Comparison of ENCODE assay signal across 8 mouse cellular contexts in the genomic region with DNA sequence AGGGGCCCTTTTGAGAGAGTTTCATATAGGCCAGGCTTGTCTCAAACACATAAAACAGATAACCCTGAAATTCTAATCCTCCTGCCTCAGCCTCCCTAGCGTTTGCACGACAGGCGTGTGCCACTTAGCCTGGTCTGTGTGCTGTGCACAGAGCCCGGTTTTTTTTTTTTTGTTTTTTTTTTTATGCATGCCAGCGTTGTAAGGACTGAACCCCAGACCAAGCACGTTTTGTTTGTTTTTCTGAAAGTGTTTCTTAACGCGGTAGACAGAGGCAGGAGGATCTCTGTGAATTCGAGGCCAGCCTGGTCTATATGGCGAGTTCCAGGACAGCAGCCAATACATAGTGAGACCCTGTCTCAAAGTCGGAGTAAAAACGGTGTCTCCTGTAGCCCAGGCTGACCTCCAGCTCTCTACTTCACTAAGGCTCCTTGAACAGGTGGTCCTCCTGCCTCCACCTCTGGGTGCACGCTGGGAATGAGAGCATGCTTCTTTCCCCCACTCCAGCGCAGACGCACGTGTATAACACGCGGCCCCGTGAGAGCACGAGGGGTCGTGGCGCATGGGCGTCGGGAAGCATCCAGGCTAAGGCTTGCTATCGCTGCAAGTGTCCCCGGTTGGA. TPM values are rescaled to one million over a fixed set of nuclear protein-coding genes. Genes with fewer than 3 reads are reported as not detected.
DNase-seq lines count a peak whose midpoint lies in the region; ATAC-seq and TF ChIP-seq lines count a peak whose summit lies in the region.

A gene (minus strand): TSS at position 124 of the 619 bp plus-strand sequence.

- peak within 1 kb of the TSS; percentile 90 for H3K4me3 ChIP-seq in layer of hippocampus, adult 2 months
- peak within 1 kb of the TSS; percentile 78 for H3K4me3 ChIP-seq in intestine, embryonic 14.5 days (ENCODE audit: low read depth, low read length)

- H3K36me3 ChIP-seq in intestine, embryonic 14.5 days (ENCODE audit: control insufficient read depth, insufficient read depth, low read length), result no peaks in the 10 kb centered on the region

- 6% methylated on average over 26 of the region's 26 CpGs for WGBS in intestine, embryonic 14.5 days

- H3K9me3 ChIP-seq in intestine, embryonic 14.5 days (ENCODE audit: control insufficient read depth, low read length), result no peaks in the 10 kb centered on the region

- peak within 1 kb of the TSS; percentile 99 for H3K27ac ChIP-seq in layer of hippocampus, adult 2 months
- H3K27ac ChIP-seq in intestine, embryonic 14.5 days (ENCODE audit: low read depth), result peak within 1 kb of the TSS; percentile 100

- DNase-seq in layer of hippocampus, adult 2 months (ENCODE audit: low spot score in 2 of 2), result no peak
- DNase-seq in layer of hippocampus, adult 11-12 months (ENCODE audit: low spot score), result no peak
- no peak for DNase-seq in adrenal gland, postnatal 25 days
- DNase-seq in gastrocnemius, postnatal 10 days, result no peak
- DNase-seq in intestine, embryonic 14.5 days (ENCODE audit: low spot score), result no peak
- no peak for DNase-seq in right cerebral cortex, postnatal 4 days
- no peak for DNase-seq in lung, postnatal 25 days (ENCODE audit: low spot score)

- no peaks in the 10 kb centered on the region for H3K27me3 ChIP-seq in intestine, embryonic 14.5 days (replicated peaks; ENCODE audit: control insufficient read depth, insufficient read depth, low read length)

- H3K9ac ChIP-seq in intestine, embryonic 14.5 days (ENCODE audit: low read length), result peak within 1 kb of the TSS; percentile 90

- peak within 1 kb of the TSS; percentile 98 for H3K4me2 ChIP-seq in intestine, embryonic 14.5 days (ENCODE audit: low read length)

- no peak for TF ChIP-seq CTCF in layer of hippocampus, adult 2 months (conservative IDR thresholded peaks at IDR 0.05)

- ATAC-seq in intestine, embryonic 14.5 days (replicated peaks; ENCODE audit: low FRiP score, low TSS enrichment, low read depth), result peak; percentile 4; the same call in 1 of the 2 replicates
- no peak for ATAC-seq in megakaryocyte progenitor cell, adult 5-6 weeks (replicated peaks; ENCODE audit: poor library complexity)

- peaks cover 34% of the 10 kb centered on the region for H3K4me1 ChIP-seq in intestine, embryonic 14.5 days (replicated peaks; ENCODE audit: control insufficient read depth, insufficient read depth, low read length)

RNA-seq across cellular contexts. Expression of the gene that starts here (rescaled TPM):
- 100 to 1,000 TPM; 274 to 297 TPM for total RNA-seq in layer of hippocampus, adult 2 months (2021)
- 82.0 and 88.2 TPM in 2 replicates for total RNA-seq in adrenal gland, postnatal 25 days (2021)
- total RNA-seq in gastrocnemius, postnatal 10 days (2021), result 10 to 100 TPM; 31.1 to 40.1 TPM
- polyA plus RNA-seq in intestine, embryonic 14.5 days (2014; fragmentation: Nextera tagmentation; extraction: Ambion mirVana), result 124 and 125 TPM in 2 replicates
- total RNA-seq in megakaryocyte progenitor cell, adult 5-6 weeks (2015), result 31.6 and 40.7 TPM in 2 replicates
- 40.2 and 69.7 TPM in 2 replicates for total RNA-seq in megakaryocyte progenitor cell, adult 5-6 weeks (2017)
